Mouse (Mus musculus): Measurements from ENCODE around the gene Tmem100. TPM values are rescaled to one million over a fixed set of nuclear protein-coding genes. Genes with fewer than 3 reads are reported as not detected.

The Tmem100 gene
- polyA plus RNA-seq, 1 experiment: 219 TPM

DNA sequence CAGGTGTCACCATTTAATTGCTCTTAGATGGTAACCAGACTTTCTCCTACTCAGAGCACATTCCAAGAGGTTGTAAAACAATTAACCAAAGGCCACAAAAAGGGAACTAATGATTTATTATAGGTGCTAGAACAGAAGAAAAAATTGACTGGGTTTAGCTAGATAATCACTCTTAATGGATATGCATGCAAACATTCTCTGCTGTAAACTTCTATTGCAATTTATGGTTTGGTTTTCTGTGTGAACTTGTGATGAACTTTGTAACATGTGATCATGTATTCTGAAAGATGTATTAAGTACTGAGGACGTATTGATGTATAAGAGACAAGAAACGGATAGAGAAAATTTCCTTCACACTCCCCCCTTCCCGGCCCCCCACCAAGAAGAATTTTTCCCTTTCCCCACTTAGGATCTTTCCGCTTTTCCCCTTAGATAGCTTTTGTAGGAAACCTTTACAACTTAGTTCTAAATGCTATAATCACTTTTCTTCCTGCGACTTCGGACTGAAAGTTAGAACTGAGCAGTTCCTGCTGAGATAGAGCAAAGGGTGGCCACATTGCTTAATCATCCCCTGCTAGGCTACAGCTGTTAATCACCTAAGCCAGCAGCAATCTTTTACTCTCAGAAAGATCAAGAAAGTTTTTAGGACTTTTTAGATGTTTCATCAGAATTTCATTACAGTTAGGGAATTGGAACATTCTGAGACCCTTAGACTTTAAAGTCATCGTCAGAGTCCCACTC is 22.2 kb upstream of the Tmem100 start:
- Histone ChIP-seq H3K4me3 (replicated peaks; ENCODE audit: extremely low read depth, low read depth, low read length) (no peak overlapping the region), H3K4me1 (ENCODE audit: control insufficient read depth, insufficient read depth, low read length) (no peaks in the 10 kb centered on the region)
- no peak for TF ChIP-seq POLR2A (IDR thresholded peaks at IDR 0.05; ENCODE audit: borderline replicate concordance, extremely low read depth, low read depth, low read length)
- TF ChIP-seq CTCF (IDR thresholded peaks at IDR 0.05; ENCODE audit: insufficient read depth, low read length): no peak
- DNase-seq: no peak
- WGBS: 58% methylated on average over 7 of the region's 7 CpGs

- 92% methylated on average over 6 of the region's 6 CpGs for WGBS
- TF ChIP-seq POLR2A (IDR thresholded peaks at IDR 0.05; ENCODE audit: borderline replicate concordance, extremely low read depth, low read depth, low read length) (no peak), CTCF (IDR thresholded peaks at IDR 0.05; ENCODE audit: insufficient read depth, low read length) (no peak)
- Histone ChIP-seq H3K4me3 (replicated peaks; ENCODE audit: extremely low read depth, low read depth, low read length) (no peak overlapping the region), H3K4me1 (ENCODE audit: control insufficient read depth, insufficient read depth, low read length) (no peaks in the 10 kb centered on the region)
- no peak for DNase-seq
These were observed 16.5 kb upstream of the Tmem100 start for GRCm38 (mm10) chr11:90013657-90014056.

- H3K4me1 ChIP-seq (ENCODE audit: control insufficient read depth, insufficient read depth, low read length): no peaks in the 10 kb centered on the region
- DNase-seq: no peak
- no peak overlapping the region for H3K4me3 ChIP-seq (replicated peaks; ENCODE audit: extremely low read depth, low read depth, low read length)
- WGBS: 62% methylated on average over 7 of the region's 7 CpGs
- TF ChIP-seq CTCF (IDR thresholded peaks at IDR 0.05; ENCODE audit: insufficient read depth, low read length): no peak
- no peak for TF ChIP-seq POLR2A (IDR thresholded peaks at IDR 0.05; ENCODE audit: borderline replicate concordance, extremely low read depth, low read depth, low read length)
These were observed 14.9 kb upstream of the Tmem100 start for GRCm38 (mm10) chr11:90015281-90015680.

DNA sequence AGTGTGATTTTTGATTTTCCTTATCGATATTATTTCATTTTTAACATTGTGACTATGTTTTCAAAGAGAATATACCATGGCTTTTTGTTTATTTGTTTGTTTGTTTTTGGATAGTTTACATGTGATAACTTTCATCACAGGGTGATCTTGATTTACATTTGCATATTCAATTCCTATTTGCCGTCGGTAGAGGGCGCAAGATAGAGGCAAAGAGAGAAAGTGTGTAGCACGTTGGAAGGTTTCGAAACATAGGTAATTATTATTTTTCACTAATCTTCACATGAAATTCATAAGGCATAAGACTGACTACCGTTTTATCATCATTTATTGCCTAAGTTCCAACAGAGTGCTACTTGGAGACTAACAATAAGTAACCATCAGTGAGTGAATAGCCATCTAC is 11.0 kb upstream of the Tmem100 start:
- 12% methylated on average over 7 of the region's 7 CpGs for WGBS
- no peak overlapping the region for H3K4me3 ChIP-seq (replicated peaks; ENCODE audit: extremely low read depth, low read depth, low read length)
- no peak for DNase-seq
- TF ChIP-seq CTCF (IDR thresholded peaks at IDR 0.05; ENCODE audit: insufficient read depth, low read length) (peak; percentile 11; the same call in 1 of the 2 replicates), POLR2A (IDR thresholded peaks at IDR 0.05; ENCODE audit: borderline replicate concordance, extremely low read depth, low read depth, low read length) (no peak)
- H3K4me1 ChIP-seq (ENCODE audit: control insufficient read depth, insufficient read depth, low read length): no peaks in the 10 kb centered on the region; the same call in 1 of the 2 replicates

DNA sequence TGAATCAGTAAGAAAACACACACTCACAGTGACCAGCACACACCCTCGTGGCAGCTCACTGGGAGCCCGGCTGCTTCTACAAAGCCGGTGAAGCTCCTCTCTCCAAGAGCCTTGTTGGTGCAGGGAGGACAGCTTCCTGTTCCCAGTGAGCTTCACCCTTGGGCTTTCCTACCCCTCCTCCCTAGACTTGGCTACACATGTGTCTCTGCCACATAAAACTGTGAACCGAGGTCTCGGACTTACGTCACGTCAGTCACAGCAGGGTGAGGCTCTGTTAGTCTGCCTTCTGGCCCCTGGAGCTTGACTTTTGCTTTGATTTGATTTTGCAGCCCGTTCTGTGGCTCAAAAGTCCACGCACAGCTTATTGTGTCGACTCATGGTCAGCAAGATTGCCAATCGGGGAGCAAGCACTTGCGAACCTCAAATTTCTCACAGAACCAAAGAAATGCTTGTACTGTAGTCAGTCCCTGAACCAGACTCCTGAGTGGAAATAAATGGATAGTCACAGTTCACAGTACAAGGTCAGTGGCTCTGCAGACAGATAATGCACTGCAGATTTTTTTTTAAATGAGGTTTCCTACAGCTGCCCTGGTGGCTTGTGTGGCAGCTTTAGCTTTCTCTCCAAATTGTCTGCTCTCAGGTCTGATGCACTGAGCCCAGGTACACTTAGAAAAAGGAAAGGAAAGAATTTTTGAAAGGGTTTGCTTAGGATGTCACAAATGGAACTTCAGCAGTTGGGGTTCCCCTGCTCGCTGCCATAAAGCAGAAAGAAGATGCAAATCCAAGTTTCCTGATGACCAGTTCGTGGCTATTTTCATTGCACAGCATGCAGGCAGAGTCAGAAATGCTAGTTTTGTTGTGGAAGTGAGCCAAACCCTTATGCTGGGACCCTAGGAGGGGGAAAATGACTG is 4.0 kb upstream of the Tmem100 start:
- WGBS: 45% methylated on average over 14 of the region's 14 CpGs
- DNase-seq: no peak
- TF ChIP-seq CTCF (IDR thresholded peaks at IDR 0.05; ENCODE audit: insufficient read depth, low read length) (no peak), POLR2A (IDR thresholded peaks at IDR 0.05; ENCODE audit: borderline replicate concordance, extremely low read depth, low read depth, low read length) (0 out of 2 replicates have a peak, but pooled peaks have one; percentile 10)
- Histone ChIP-seq H3K4me1 (ENCODE audit: control insufficient read depth, insufficient read depth, low read length) (peaks cover 6% of the 10 kb centered on the region; the same call in 1 of the 2 replicates), H3K4me3 (replicated peaks; ENCODE audit: extremely low read depth, low read depth, low read length) (no peak overlapping the region)

DNA sequence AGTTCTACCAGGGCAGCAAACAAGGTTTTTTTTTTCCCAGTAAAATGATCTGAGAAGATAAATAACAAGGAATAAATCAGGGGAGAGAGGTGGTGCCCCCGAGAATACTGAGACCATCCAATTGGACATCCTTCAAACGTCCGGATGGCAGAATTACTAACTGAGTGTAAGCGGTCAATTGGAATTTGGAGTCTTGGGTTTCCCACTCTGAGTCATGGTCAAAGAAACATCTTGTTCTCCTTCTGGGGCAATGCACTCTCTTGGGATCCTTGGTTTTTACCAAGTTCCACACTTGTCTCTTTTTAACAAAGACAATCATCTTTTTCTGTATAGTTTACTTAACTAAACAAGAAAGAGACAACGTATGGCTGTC is 3.4 kb upstream of the Tmem100 start:
- Histone ChIP-seq H3K4me1 (ENCODE audit: control insufficient read depth, insufficient read depth, low read length) (peaks cover 6% of the 10 kb centered on the region; the same call in 1 of the 2 replicates), H3K4me3 (replicated peaks; ENCODE audit: extremely low read depth, low read depth, low read length) (no peak overlapping the region)
- TF ChIP-seq CTCF (IDR thresholded peaks at IDR 0.05; ENCODE audit: insufficient read depth, low read length) (no peak), POLR2A (IDR thresholded peaks at IDR 0.05; ENCODE audit: borderline replicate concordance, extremely low read depth, low read depth, low read length) (no peak)
- no peak for DNase-seq
- WGBS: 70% methylated on average over 5 of the region's 5 CpGs

- no peak overlapping the region for H3K4me3 ChIP-seq (replicated peaks; ENCODE audit: extremely low read depth, low read depth, low read length)
- TF ChIP-seq CTCF (IDR thresholded peaks at IDR 0.05; ENCODE audit: insufficient read depth, low read length) (no peak), POLR2A (IDR thresholded peaks at IDR 0.05; ENCODE audit: borderline replicate concordance, extremely low read depth, low read depth, low read length) (no peak)
- peaks cover 6% of the 10 kb centered on the region; the same call in 1 of the 2 replicates for H3K4me1 ChIP-seq (ENCODE audit: control insufficient read depth, insufficient read depth, low read length)
- 64% methylated on average over 7 of the region's 7 CpGs for WGBS
- DNase-seq: no peak
These were observed 2.9 kb upstream of the Tmem100 start for GRCm38 (mm10) chr11:90027216-90027615.

DNA sequence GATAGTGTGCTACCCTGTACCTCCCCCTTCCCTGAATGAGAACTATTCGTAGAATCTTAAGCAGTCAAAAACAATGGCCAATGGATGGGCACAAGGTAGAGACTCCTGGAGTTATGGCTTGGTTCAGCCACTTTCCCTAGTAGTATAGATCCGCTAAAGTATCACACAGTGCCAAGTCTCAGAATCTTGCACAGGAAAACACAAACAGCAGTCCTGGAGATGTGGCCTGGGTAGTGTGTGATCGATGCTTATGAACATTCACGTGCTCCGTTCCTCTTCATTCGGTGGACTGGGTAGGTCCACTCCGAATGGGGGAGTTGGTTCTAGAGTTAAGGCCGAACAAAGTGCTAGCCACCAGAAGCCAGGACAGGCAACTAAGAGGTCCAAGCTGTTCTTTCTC is 1.4 kb upstream of the Tmem100 start:
- DNase-seq: no peak
- WGBS: 77% methylated on average over 8 of the region's 8 CpGs
- peaks cover 6% of the 10 kb centered on the region; the same call in 1 of the 2 replicates for H3K4me1 ChIP-seq (ENCODE audit: control insufficient read depth, insufficient read depth, low read length)
- no peak for TF ChIP-seq CTCF (IDR thresholded peaks at IDR 0.05; ENCODE audit: insufficient read depth, low read length)
- TF ChIP-seq POLR2A (IDR thresholded peaks at IDR 0.05; ENCODE audit: borderline replicate concordance, extremely low read depth, low read depth, low read length): no peak
- no peak overlapping the region for H3K4me3 ChIP-seq (replicated peaks; ENCODE audit: extremely low read depth, low read depth, low read length)

- Histone ChIP-seq H3K4me1 (ENCODE audit: control insufficient read depth, insufficient read depth, low read length) (peaks cover 6% of the 10 kb centered on the region; the same call in 1 of the 2 replicates), H3K4me3 (replicated peaks; ENCODE audit: extremely low read depth, low read depth, low read length) (peak overlapping the region; percentile 84)
- TF ChIP-seq CTCF (IDR thresholded peaks at IDR 0.05; ENCODE audit: insufficient read depth, low read length): no peak
- TF ChIP-seq POLR2A (IDR thresholded peaks at IDR 0.05; ENCODE audit: borderline replicate concordance, extremely low read depth, low read depth, low read length): peak; percentile 43; the same call in 1 of the 2 replicates
- peak; percentile 49 for DNase-seq
- 7% methylated on average over 10 of the region's 10 CpGs for WGBS
These were observed 794 bp upstream of the Tmem100 start for GRCm38 (mm10) chr11:90029354-90029753.

All from lung, adult 2 months (tissue).